Comparison of ENCODE assay signal across 8 mouse cellular contexts in genomic region chr2:11853210-11853973, GRCm38 (mm10).
DNase-seq lines count a peak whose midpoint lies in the region; ATAC-seq lines count a peak whose summit lies in the region.

No protein-coding gene starts in this region.

- H3K4me2 ChIP-seq in midbrain, embryonic 12.5 days (replicated peaks), result no peak overlapping the region
- no peak overlapping the region for H3K4me2 ChIP-seq in midbrain, embryonic 16.5 days (ENCODE audit: low read length)
- no peak overlapping the region for H3K4me2 ChIP-seq in heart, embryonic 16.5 days (ENCODE audit: low read depth, low read length)

- H3K9me3 ChIP-seq in midbrain, embryonic 12.5 days, result no peaks in the 10 kb centered on the region
- H3K9me3 ChIP-seq in midbrain, embryonic 16.5 days (replicated peaks; ENCODE audit: control insufficient read depth, low read length, poor library complexity, severe bottlenecking), result no peaks in the 10 kb centered on the region
- no peaks in the 10 kb centered on the region for H3K9me3 ChIP-seq in heart, embryonic 16.5 days (replicated peaks; ENCODE audit: control insufficient read depth, low read length)

- DNase-seq in kidney, postnatal 36 days, result peak; percentile 2 to 4
- peak; percentile 30 for DNase-seq in mesoderm, embryonic 11.5 days (ENCODE audit: low read depth, low spot score)
- DNase-seq in cerebellum, adult 18-20 months, result no peak
- DNase-seq in right cerebral cortex, adult 18-20 months, result no peak

- no peak overlapping the region for H3K27ac ChIP-seq in midbrain, embryonic 12.5 days (replicated peaks)
- no peak overlapping the region for H3K27ac ChIP-seq in midbrain, embryonic 16.5 days (ENCODE audit: low read length)
- H3K27ac ChIP-seq in heart, embryonic 16.5 days (ENCODE audit: low read length), result no peak overlapping the region

- no peak overlapping the region for H3K4me3 ChIP-seq in midbrain, embryonic 12.5 days
- no peak overlapping the region for H3K4me3 ChIP-seq in midbrain, embryonic 16.5 days (ENCODE audit: low read depth, low read length)
- no peak overlapping the region for H3K4me3 ChIP-seq in heart, embryonic 16.5 days (ENCODE audit: low read length)

- ATAC-seq in midbrain, embryonic 12.5 days (ENCODE audit: low FRiP score, low read depth), result peak; percentile 58; the same call in 1 of the 2 replicates
- no peak for ATAC-seq in midbrain, embryonic 16.5 days
- ATAC-seq in heart, embryonic 16.5 days (replicated peaks; ENCODE audit: extremely low read depth, insufficient read depth, low FRiP score), result peak; percentile 55
- ATAC-seq in activated CD4-positive, CD25-positive, alpha-beta regulatory T cell, adult 4 months, result no peak

- WGBS in midbrain, embryonic 12.5 days, result 57% methylated on average over 2 of the region's 2 CpGs
- 41% methylated on average over 2 of the region's 2 CpGs for WGBS in midbrain, embryonic 16.5 days
- WGBS in heart, embryonic 16.5 days, result 18% methylated on average over 2 of the region's 2 CpGs

- H3K9ac ChIP-seq in midbrain, embryonic 12.5 days (replicated peaks), result no peak overlapping the region
- no peak overlapping the region for H3K9ac ChIP-seq in midbrain, embryonic 16.5 days (ENCODE audit: low read depth, low read length)
- H3K9ac ChIP-seq in heart, embryonic 16.5 days (ENCODE audit: low read length), result no peak overlapping the region

- H3K27me3 ChIP-seq in midbrain, embryonic 12.5 days, result no peaks in the 10 kb centered on the region
- H3K27me3 ChIP-seq in midbrain, embryonic 16.5 days (ENCODE audit: control insufficient read depth, insufficient read depth, low read depth, low read length), result no peaks in the 10 kb centered on the region
- no peaks in the 10 kb centered on the region for H3K27me3 ChIP-seq in heart, embryonic 16.5 days (ENCODE audit: control insufficient read depth, insufficient read depth, low read length)

- H3K36me3 ChIP-seq in midbrain, embryonic 12.5 days, result no peaks in the 10 kb centered on the region
- H3K36me3 ChIP-seq in midbrain, embryonic 16.5 days (ENCODE audit: control insufficient read depth, insufficient read depth, low read length), result no peaks in the 10 kb centered on the region
- H3K36me3 ChIP-seq in heart, embryonic 16.5 days (ENCODE audit: control insufficient read depth, insufficient read depth), result no peaks in the 10 kb centered on the region

- no peaks in the 10 kb centered on the region for H3K4me1 ChIP-seq in midbrain, embryonic 12.5 days
- H3K4me1 ChIP-seq in midbrain, embryonic 16.5 days (ENCODE audit: control insufficient read depth, insufficient read depth, low read length), result no peaks in the 10 kb centered on the region
- H3K4me1 ChIP-seq in heart, embryonic 16.5 days (ENCODE audit: control insufficient read depth, insufficient read depth, low read length), result no peaks in the 10 kb centered on the region

Comparison
In these comparisons a context has a peak if more than half of its experiments do, and no peak if none do; other contexts are left out.
1. ATAC-seq: peak in midbrain, embryonic 12.5 days (single experiment) and heart, embryonic 16.5 days (single experiment); none in midbrain, embryonic 16.5 days (single experiment) and activated CD4-positive, CD25-positive, alpha-beta regulatory T cell, adult 4 months (single experiment).
2. DNase-seq: peak in kidney, postnatal 36 days (2 of 2) and mesoderm, embryonic 11.5 days (single experiment); none in cerebellum, adult 18-20 months (0 of 2) and right cerebral cortex, adult 18-20 months (single experiment).